Mouse (Mus musculus): ENCODE measurements around the gene Fam13c.

DNA sequence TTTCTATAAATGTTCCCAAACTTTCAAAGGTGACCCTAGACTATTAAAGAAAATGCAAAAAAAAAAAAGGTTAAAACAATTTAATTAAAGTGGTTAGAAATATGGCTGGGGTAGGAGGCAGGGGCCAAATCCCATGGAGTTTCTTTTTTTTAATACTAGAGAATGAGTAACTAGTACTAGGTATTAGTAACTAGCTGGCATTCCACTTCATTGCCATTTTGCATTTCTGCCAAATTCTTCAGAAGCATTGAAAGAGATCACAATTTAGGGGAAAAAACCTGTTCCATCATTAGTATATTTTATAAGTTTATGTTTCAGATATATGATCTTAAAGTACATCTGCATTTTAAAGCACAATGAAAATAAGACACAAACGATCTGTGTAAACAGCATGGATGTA lies 143.9 kb downstream of the Fam13c start:
- TF ChIP-seq POLR2A (IDR thresholded peaks at IDR 0.05; ENCODE audit: insufficient read length, low read depth) (no peak), E2F4 (IDR thresholded peaks at IDR 0.05; ENCODE audit: insufficient read depth) (no peak), TCF3 (IDR thresholded peaks at IDR 0.05; ENCODE audit: insufficient read length, low read depth) (no peak), REST (IDR thresholded peaks at IDR 0.05; ENCODE audit: insufficient read depth, insufficient read length) (no peak), USF1 (IDR thresholded peaks at IDR 0.05; ENCODE audit: low read depth) (no peak), TCF12 (IDR thresholded peaks at IDR 0.05; ENCODE audit: insufficient read depth, poor library complexity, severe bottlenecking) (no peak), CEBPB (IDR thresholded peaks at IDR 0.05; ENCODE audit: insufficient read depth, poor library complexity, severe bottlenecking) (no peak), MAX (IDR thresholded peaks at IDR 0.05; ENCODE audit: low read depth) (no peak), POLR2AphosphoS2 (IDR thresholded peaks at IDR 0.05; ENCODE audit: insufficient read length, low read depth) (no peak), MYOD1 (IDR thresholded peaks at IDR 0.05; ENCODE audit: control insufficient read depth in 1 of 3, insufficient read length in 2 of 3, low read depth in 2 of 3) (no peak), SRF (IDR thresholded peaks at IDR 0.05; ENCODE audit: control insufficient read depth, insufficient read length, low read depth) (no peak)

Measured in myocyte (in vitro differentiated cells).